Mouse (Mus musculus) erythroblast, embryonic 14.5 days (primary cell): ENCODE measurements around the gene Stradb.

Source experiments
- GATA1 ChIP-seq: IDR thresholded peaks from 2 replicates; pipeline ENCODE4 v1.6.1; 2012; ENCODE audit warnings: low read length, inconsistent platforms, mixed read lengths
- TAL1 ChIP-seq: IDR thresholded peaks from 3 replicates; pipeline ENCODE4 v1.6.1; 2012; ENCODE audit warnings: low read length, inconsistent platforms, mixed read lengths

DNA sequence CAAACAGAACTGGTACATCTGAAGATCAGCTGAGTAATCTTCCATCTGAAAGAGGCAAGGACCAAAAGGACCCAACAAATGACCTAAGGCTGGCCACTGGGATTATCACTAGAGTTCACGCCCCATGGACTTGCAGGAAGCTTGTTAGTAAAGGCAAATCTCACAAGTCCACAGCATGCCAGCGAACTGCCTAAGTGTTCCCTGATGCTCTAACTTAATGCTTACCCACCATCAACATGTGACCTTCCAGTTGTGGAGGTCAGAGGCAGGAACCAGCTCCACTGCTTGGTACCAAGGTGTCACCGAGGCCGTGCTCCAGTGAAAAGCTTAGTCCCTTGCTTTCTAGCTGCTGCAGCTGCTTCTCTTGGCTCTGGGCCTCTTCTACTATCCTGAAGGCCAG, 21.5 kb upstream of the Stradb start:
- TF ChIP-seq GATA1 (no peak), TAL1 (no peak)
